Mouse (Mus musculus) lung, postnatal 0 days (tissue): Measurements from ENCODE around the gene Atp13a3.

Source experiments
- CTCF ChIP-seq: IDR thresholded peaks from 2 replicates; pipeline ENCODE4 v1.5.1; 2016; ENCODE audit warnings: antibody characterized with exemption, mild to moderate bottlenecking
- EP300 ChIP-seq: IDR thresholded peaks from 2 replicates; pipeline ENCODE4 v1.6.1; 2016; ENCODE audit warnings: antibody characterized with exemption, mild to moderate bottlenecking, control low read depth

- TF ChIP-seq EP300, result no peak
- TF ChIP-seq CTCF, result no peak
Measured at GRCm38 (mm10) chr16:30263156-30263555, 142.6 kb downstream of the Atp13a3 start.
